Mouse (Mus musculus): ENCODE measurements around the gene Nacad. TPM values are rescaled to one million over a fixed set of nuclear protein-coding genes. Genes with fewer than 3 reads are reported as not detected.
"Not testable (repeated sequence)": the region's sequence is repeated elsewhere in the genome, so short reads cannot be mapped to it uniquely, and the experiment has no call there.

Nacad gene
- polyA plus RNA-seq (2014; fragmentation: Nextera tagmentation; extraction: Ambion mirVana), result 46.5 and 50.1 TPM in 2 replicates

GRCm38 (mm10) chr11:6605491-6606399 lies at the start of gene Nacad:
Gene Nacad (minus strand): TSS chr11:6606053.
- Histone ChIP-seq H3K4me1 (ENCODE audit: control insufficient read depth, insufficient read depth, low read length) (peaks cover 6% of the 10 kb centered on the region; the same call in 1 of the 2 replicates), H3K27ac (ENCODE audit: low read depth, low read length) (peak within 1 kb of the TSS; percentile 89), H3K9ac (ENCODE audit: low read length) (peak within 1 kb of the TSS; percentile 64), H3K27me3 (ENCODE audit: control insufficient read depth, insufficient read depth, low read length) (peaks cover 8% of the 10 kb centered on the region; the same call in 1 of the 2 replicates), H3K9me3 (ENCODE audit: control insufficient read depth, low read length) (no peaks in the 10 kb centered on the region), H3K4me2 (ENCODE audit: low read depth) (peak within 1 kb of the TSS; percentile 67), H3K36me3 (ENCODE audit: control insufficient read depth, insufficient read depth, low read length) (no peaks in the 10 kb centered on the region; the same call in 1 of the 2 replicates), H3K4me3 (ENCODE audit: low read depth, low read length) (peak within 1 kb of the TSS; percentile 45)
- 8% methylated on average over 32 of the region's 41 CpGs for WGBS
- peak; percentile 78 for DNase-seq (ENCODE audit: low spot score)
- ATAC-seq (ENCODE audit: insufficient read depth, low FRiP score, low TSS enrichment), result peak; percentile 87

GRCm38 (mm10) chr11:6654903-6655302 lies 49.0 kb upstream of the Nacad start:
- 1% methylated on average over 2 of the region's 2 CpGs for WGBS
- Histone ChIP-seq H3K27ac (ENCODE audit: low read depth, low read length) (no peak overlapping the region), H3K9me3 (ENCODE audit: control insufficient read depth, low read length) (no peaks in the 10 kb centered on the region), H3K4me3 (ENCODE audit: low read depth, low read length) (no peak overlapping the region), H3K4me1 (ENCODE audit: control insufficient read depth, insufficient read depth, low read length) (0 out of 2 replicates have a peak, but pooled peaks cover 7% of the 10 kb centered on the region), H3K36me3 (ENCODE audit: control insufficient read depth, insufficient read depth, low read length) (no peaks in the 10 kb centered on the region), H3K9ac (ENCODE audit: low read length) (no peak overlapping the region), H3K4me2 (ENCODE audit: low read depth) (no peak overlapping the region), H3K27me3 (ENCODE audit: control insufficient read depth, insufficient read depth, low read length) (no peaks in the 10 kb centered on the region)
- ATAC-seq (ENCODE audit: insufficient read depth, low FRiP score, low TSS enrichment) (peak; percentile 24; the same call in 1 of the 2 replicates), DNase-seq (ENCODE audit: low spot score) (peak; percentile 87)

DNA sequence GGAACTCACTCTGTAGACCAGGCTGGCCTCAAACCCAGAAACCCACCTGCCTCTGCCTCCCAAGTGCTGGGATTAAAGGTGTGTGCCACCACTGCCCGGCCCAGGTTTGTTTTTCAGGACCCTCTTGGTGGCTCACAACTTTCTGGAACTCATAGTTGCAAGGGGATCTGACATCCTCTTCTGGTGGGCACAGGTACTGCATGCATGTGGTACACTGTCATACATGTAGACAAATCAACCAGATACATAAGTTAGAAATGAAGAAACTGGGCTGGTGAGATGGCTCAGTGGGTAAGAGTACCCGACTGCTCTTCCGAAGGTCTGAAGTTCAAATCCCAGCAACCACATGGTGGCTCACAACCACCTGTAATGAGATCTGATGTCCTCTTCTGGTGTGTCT lies 47.1 kb upstream of the Nacad start:
- not testable (repeated sequence) for DNase-seq (ENCODE audit: low spot score); H3K9ac ChIP-seq (ENCODE audit: low read length); H3K27me3 ChIP-seq (ENCODE audit: control insufficient read depth, insufficient read depth, low read length); H3K4me1 ChIP-seq (ENCODE audit: control insufficient read depth, insufficient read depth, low read length); H3K9me3 ChIP-seq (ENCODE audit: control insufficient read depth, low read length); H3K36me3 ChIP-seq (ENCODE audit: control insufficient read depth, insufficient read depth, low read length); H3K4me3 ChIP-seq (ENCODE audit: low read depth, low read length); ATAC-seq (ENCODE audit: insufficient read depth, low FRiP score, low TSS enrichment); H3K27ac ChIP-seq (ENCODE audit: low read depth, low read length); H3K4me2 ChIP-seq (ENCODE audit: low read depth)
- 81% methylated on average over 3 of the region's 3 CpGs for WGBS

- Histone ChIP-seq H3K36me3 (ENCODE audit: control insufficient read depth, insufficient read depth, low read length) (no peaks in the 10 kb centered on the region), H3K4me2 (ENCODE audit: low read depth) (no peak overlapping the region), H3K9ac (ENCODE audit: low read length) (no peak overlapping the region), H3K4me1 (ENCODE audit: control insufficient read depth, insufficient read depth, low read length) (no peaks in the 10 kb centered on the region), H3K9me3 (ENCODE audit: control insufficient read depth, low read length) (no peaks in the 10 kb centered on the region), H3K27ac (ENCODE audit: low read depth, low read length) (no peak overlapping the region), H3K27me3 (ENCODE audit: control insufficient read depth, insufficient read depth, low read length) (no peaks in the 10 kb centered on the region), H3K4me3 (ENCODE audit: low read depth, low read length) (no peak overlapping the region)
- no peak for ATAC-seq (ENCODE audit: insufficient read depth, low FRiP score, low TSS enrichment)
- DNase-seq (ENCODE audit: low spot score), result no peak
- WGBS, result 71% methylated on average over 7 of the region's 7 CpGs
These were observed 44.7 kb upstream of the Nacad start for GRCm38 (mm10) chr11:6650519-6650918.

GRCm38 (mm10) chr11:6647831-6648724 lies 42.2 kb upstream of the Nacad start:
- H3K9me3 ChIP-seq (ENCODE audit: control insufficient read depth, low read length), result no peaks in the 10 kb centered on the region
- DNase-seq (ENCODE audit: low spot score), result no peak
- no peak overlapping the region for H3K9ac ChIP-seq (ENCODE audit: low read length)
- no peak for ATAC-seq (ENCODE audit: insufficient read depth, low FRiP score, low TSS enrichment)
- H3K4me1 ChIP-seq (ENCODE audit: control insufficient read depth, insufficient read depth, low read length), result no peaks in the 10 kb centered on the region
- no peaks in the 10 kb centered on the region for H3K27me3 ChIP-seq (ENCODE audit: control insufficient read depth, insufficient read depth, low read length)
- H3K4me2 ChIP-seq (ENCODE audit: low read depth), result no peak overlapping the region
- H3K36me3 ChIP-seq (ENCODE audit: control insufficient read depth, insufficient read depth, low read length), result no peaks in the 10 kb centered on the region
- WGBS, result 56% methylated on average over 9 of the region's 9 CpGs
- no peak overlapping the region for H3K4me3 ChIP-seq (ENCODE audit: low read depth, low read length)
- H3K27ac ChIP-seq (ENCODE audit: low read depth, low read length), result no peak overlapping the region

- Histone ChIP-seq H3K9me3 (ENCODE audit: control insufficient read depth, low read length) (no peaks in the 10 kb centered on the region), H3K36me3 (ENCODE audit: control insufficient read depth, insufficient read depth, low read length) (no peaks in the 10 kb centered on the region), H3K4me3 (ENCODE audit: low read depth, low read length) (no peak overlapping the region), H3K27me3 (ENCODE audit: control insufficient read depth, insufficient read depth, low read length) (no peaks in the 10 kb centered on the region), H3K27ac (ENCODE audit: low read depth, low read length) (no peak overlapping the region), H3K9ac (ENCODE audit: low read length) (no peak overlapping the region), H3K4me1 (ENCODE audit: control insufficient read depth, insufficient read depth, low read length) (no peaks in the 10 kb centered on the region), H3K4me2 (ENCODE audit: low read depth) (no peak overlapping the region)
- no peak for DNase-seq (ENCODE audit: low spot score)
- ATAC-seq (ENCODE audit: insufficient read depth, low FRiP score, low TSS enrichment), result no peak
- 72% methylated on average over 6 of the region's 6 CpGs for WGBS
These were observed 38.7 kb upstream of the Nacad start for GRCm38 (mm10) chr11:6644566-6644965.

DNA sequence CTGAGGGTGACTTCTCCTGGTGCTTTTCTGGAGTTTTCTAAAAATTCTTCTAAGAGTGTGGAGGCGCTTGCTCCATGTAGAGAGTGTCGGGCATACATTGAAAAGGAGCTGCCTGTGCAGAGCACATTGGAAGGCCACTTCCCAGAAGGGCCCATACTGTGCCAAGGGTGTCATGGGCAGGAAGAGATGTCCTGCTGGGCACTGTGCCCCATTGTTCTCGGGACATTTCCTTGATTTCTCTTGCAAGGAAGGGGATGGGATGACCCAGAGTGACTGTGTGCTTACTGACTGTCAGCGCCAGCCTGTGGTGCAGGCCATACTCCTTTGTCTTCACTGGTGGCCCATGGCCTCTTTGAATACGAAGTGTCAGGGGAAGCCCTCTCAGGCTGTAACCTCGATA lies 33.2 kb upstream of the Nacad start:
- H3K36me3 ChIP-seq (ENCODE audit: control insufficient read depth, insufficient read depth, low read length), result no peaks in the 10 kb centered on the region
- H3K4me1 ChIP-seq (ENCODE audit: control insufficient read depth, insufficient read depth, low read length), result no peaks in the 10 kb centered on the region
- ATAC-seq (ENCODE audit: insufficient read depth, low FRiP score, low TSS enrichment), result no peak
- H3K4me2 ChIP-seq (ENCODE audit: low read depth), result no peak overlapping the region
- WGBS, result 70% methylated on average over 6 of the region's 6 CpGs
- H3K9me3 ChIP-seq (ENCODE audit: control insufficient read depth, low read length), result no peaks in the 10 kb centered on the region
- no peak for DNase-seq (ENCODE audit: low spot score)
- H3K9ac ChIP-seq (ENCODE audit: low read length), result no peak overlapping the region
- no peaks in the 10 kb centered on the region for H3K27me3 ChIP-seq (ENCODE audit: control insufficient read depth, insufficient read depth, low read length)
- no peak overlapping the region for H3K4me3 ChIP-seq (ENCODE audit: low read depth, low read length)
- H3K27ac ChIP-seq (ENCODE audit: low read depth, low read length), result no peak overlapping the region

DNA sequence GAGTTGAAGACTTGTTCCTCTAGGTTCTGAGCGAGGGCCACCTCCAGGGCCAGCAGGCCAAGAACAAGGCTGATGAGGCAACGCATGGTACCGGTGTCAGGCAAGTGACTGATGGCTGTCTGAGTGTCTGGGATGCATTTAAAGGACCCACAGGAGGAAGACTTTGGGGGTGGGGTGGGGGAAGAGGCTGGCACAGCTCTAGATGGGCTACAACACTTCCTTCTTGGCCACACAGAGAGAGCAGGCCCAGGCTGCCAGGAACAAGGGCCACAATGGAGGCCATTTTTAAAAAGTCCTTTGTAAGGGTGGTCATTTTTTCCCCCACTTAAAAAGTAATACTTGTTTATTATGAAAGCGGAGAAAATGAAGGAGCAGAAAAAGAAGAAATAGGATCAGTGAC lies 32.7 kb upstream of the Nacad start, which contains the start of gene Wap:
Gene Wap (minus strand): TSS at position 101 of the 400 bp plus-strand sequence.
- Histone ChIP-seq H3K27me3 (ENCODE audit: control insufficient read depth, insufficient read depth, low read length) (no peaks in the 10 kb centered on the region), H3K4me2 (ENCODE audit: low read depth) (no peak within 1 kb of the TSS), H3K9ac (ENCODE audit: low read length) (no peak within 1 kb of the TSS), H3K4me1 (ENCODE audit: control insufficient read depth, insufficient read depth, low read length) (no peaks in the 10 kb centered on the region), H3K9me3 (ENCODE audit: control insufficient read depth, low read length) (no peaks in the 10 kb centered on the region), H3K4me3 (ENCODE audit: low read depth, low read length) (no peak within 1 kb of the TSS), H3K27ac (ENCODE audit: low read depth, low read length) (no peak within 1 kb of the TSS), H3K36me3 (ENCODE audit: control insufficient read depth, insufficient read depth, low read length) (no peaks in the 10 kb centered on the region)
- DNase-seq (ENCODE audit: low spot score) (no peak), ATAC-seq (ENCODE audit: insufficient read depth, low FRiP score, low TSS enrichment) (no peak)
- WGBS, result 93% methylated on average over 4 of the region's 4 CpGs

All from neural tube, embryonic 11.5 days (tissue).